Mouse (Mus musculus): ENCODE results near the gene E2f2. TPM values are rescaled to one million over a fixed set of nuclear protein-coding genes. Genes with fewer than 3 reads are reported as not detected.

Gene E2f2
- polyA plus RNA-seq, 1 experiment from 2014 or later, result 1.3 TPM

DNA sequence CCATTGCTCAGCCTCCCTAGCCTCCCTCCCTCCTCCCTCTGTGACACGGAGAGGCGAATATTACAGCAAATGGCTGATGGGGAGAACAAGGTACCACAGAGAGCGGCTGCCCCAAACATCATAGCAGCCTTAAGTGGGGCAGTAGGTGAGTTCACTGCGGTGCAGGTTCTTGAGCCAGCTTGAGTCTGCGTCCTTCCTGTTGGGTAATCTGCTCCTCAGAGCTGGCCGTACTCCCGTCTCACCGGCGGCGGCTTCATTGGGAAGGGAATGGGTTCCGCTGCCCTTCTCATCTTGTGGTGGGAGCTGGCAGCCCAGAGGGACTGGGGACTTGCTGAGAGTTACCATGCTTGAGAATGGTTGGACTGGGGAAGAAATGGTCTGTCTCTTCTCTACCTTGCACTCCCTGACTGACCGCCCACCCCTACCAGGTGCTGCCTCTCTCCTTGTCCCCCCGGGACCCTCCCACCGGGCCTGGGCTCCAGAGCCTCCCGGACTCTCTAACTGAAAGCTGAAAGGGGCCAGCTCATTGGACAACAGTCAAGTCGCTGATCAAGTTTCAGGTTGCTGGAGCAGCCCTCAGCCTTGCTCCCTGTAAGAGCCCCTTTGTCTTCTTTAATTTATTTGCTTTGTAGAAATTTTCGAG lies 48.1 kb downstream of the E2f2 start:
- 9% methylated on average over 17 of the region's 17 CpGs for WGBS
- DNase-seq (ENCODE audit: low spot score) (no peak), ATAC-seq (ENCODE audit: low FRiP score) (no peak)
- no peaks in the 10 kb centered on the region for H3K9me3 ChIP-seq (ENCODE audit: control insufficient read depth, low read length)
- no peak overlapping the region for H3K9ac ChIP-seq
- no peaks in the 10 kb centered on the region for H3K36me3 ChIP-seq (replicated peaks; ENCODE audit: control insufficient read depth, insufficient read depth)
- H3K27me3 ChIP-seq (ENCODE audit: control insufficient read depth, insufficient read depth, low read length), result no peaks in the 10 kb centered on the region; the same call in 1 of the 2 replicates
- no peak overlapping the region for H3K4me3 ChIP-seq (replicated peaks; ENCODE audit: low read length)
- H3K4me2 ChIP-seq (replicated peaks), result no peak overlapping the region
- H3K4me1 ChIP-seq (replicated peaks; ENCODE audit: control insufficient read depth, insufficient read depth, low read length), result peaks cover 31% of the 10 kb centered on the region
- no peak overlapping the region for H3K27ac ChIP-seq

DNA sequence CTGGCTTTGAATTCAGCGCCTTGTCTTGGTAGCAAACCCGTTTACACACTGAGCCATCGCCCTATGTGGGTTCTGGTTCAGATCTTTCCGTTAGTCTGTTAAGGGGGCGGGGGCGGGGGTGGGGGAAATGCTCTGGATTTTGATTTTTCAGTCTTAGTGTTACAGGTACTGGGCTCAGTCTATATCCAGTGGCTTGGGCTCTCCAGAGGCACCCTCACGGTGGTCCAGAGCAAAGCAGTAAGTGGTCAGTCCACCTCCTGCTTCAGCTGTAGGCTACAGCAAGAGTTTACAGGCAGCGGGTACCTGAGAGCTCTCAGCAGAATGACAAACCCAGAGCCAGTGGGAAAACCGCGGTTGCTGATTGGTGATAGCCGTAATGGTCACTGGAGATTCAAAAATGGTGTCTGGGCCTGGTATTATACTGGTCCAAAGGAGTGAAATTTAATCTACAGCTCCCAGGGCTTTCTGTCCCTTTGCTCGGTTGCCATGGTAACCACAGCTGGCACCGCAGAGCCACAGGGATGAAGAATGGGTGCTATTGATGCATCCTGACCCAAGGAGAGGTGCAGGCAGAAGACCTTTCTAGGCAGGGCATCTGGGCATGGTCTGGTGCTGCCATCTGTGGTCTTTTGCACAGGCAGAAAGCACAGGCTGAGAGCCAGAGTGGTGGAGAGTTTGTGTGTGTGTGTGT lies 51.5 kb downstream of the E2f2 start:
- WGBS, result 51% methylated on average over 13 of the region's 13 CpGs
- H3K4me1 ChIP-seq (replicated peaks; ENCODE audit: control insufficient read depth, insufficient read depth, low read length), result peaks cover 22% of the 10 kb centered on the region
- DNase-seq (ENCODE audit: low spot score), result peak; percentile 63
- H3K4me3 ChIP-seq (replicated peaks; ENCODE audit: low read length), result no peak overlapping the region
- H3K9me3 ChIP-seq (ENCODE audit: control insufficient read depth, low read length), result no peaks in the 10 kb centered on the region
- H3K27ac ChIP-seq, result peak overlapping the region; percentile 74
- H3K9ac ChIP-seq, result no peak overlapping the region
- no peak overlapping the region for H3K4me2 ChIP-seq (replicated peaks)
- ATAC-seq (ENCODE audit: low FRiP score), result peak; percentile 74; the same call in 1 of the 2 replicates
- no peaks in the 10 kb centered on the region for H3K36me3 ChIP-seq (replicated peaks; ENCODE audit: control insufficient read depth, insufficient read depth)
- no peaks in the 10 kb centered on the region; the same call in 1 of the 2 replicates for H3K27me3 ChIP-seq (ENCODE audit: control insufficient read depth, insufficient read depth, low read length)

DNA sequence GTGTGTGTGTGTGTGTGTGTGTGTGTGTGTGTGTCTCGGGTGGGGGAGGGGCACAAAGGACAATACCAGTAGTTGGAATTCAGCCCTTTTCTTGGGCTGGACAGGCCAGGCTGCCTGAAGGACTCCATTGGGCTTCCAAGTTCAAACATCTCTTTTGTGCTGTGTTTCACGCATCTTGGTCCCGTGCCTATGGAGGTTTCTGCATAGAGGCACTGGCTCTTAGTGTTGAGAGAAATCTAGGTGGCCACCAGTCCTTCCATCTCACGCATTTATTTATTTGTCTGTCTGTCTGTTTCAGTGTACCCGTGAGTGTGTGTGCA lies 52.0 kb downstream of the E2f2 start:
- DNase-seq (ENCODE audit: low spot score), result no peak
- no peaks in the 10 kb centered on the region for H3K9me3 ChIP-seq (ENCODE audit: control insufficient read depth, low read length)
- ATAC-seq (ENCODE audit: low FRiP score), result no peak
- no peak overlapping the region for H3K4me3 ChIP-seq (replicated peaks; ENCODE audit: low read length)
- no peak overlapping the region for H3K4me2 ChIP-seq (replicated peaks)
- no peak overlapping the region for H3K9ac ChIP-seq
- H3K4me1 ChIP-seq (replicated peaks; ENCODE audit: control insufficient read depth, insufficient read depth, low read length), result peaks cover 17% of the 10 kb centered on the region
- no peaks in the 10 kb centered on the region for H3K36me3 ChIP-seq (replicated peaks; ENCODE audit: control insufficient read depth, insufficient read depth)
- WGBS, result 29% methylated on average over 5 of the region's 5 CpGs
- no peaks in the 10 kb centered on the region; the same call in 1 of the 2 replicates for H3K27me3 ChIP-seq (ENCODE audit: control insufficient read depth, insufficient read depth, low read length)
- peak overlapping the region; percentile 74 for H3K27ac ChIP-seq

DNA sequence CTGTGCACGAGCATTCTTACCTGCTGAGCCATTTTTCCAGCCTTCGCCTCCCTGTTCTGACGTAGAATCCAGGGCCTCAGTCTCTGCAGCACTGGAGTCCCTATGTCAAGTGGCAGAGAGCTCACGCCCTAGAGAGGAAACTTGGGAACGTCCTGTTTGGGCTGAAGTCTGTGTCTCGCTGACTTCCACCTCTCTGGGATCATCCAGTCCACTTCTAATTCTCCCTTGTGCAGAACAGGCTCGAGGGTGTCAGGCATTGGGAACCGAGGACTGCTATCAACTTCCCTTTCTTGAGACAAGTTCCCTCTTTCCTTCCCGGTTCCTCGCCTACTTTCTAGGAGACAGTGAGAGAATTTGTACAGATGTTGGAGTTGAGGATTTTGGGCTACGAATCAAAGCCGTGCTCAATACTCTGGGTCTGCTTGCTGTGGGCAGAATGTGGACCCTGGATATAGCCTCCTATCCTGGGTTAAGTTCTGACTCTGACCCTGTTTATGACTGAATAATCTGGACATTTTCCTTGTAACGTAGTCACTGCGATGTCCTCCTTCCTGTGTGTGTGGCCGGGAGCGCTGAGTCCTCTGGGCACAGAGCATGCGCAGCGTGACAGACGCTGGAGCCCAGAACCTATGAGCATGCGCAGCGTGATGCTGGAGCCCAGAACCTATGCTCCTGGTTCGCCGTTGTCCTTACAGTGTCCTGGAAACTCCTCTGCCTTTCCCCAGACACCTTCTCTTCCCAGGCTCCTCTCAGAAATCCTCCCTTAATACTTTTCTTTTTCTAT lies 52.7 kb downstream of the E2f2 start:
- Histone ChIP-seq H3K9me3 (ENCODE audit: control insufficient read depth, low read length) (no peaks in the 10 kb centered on the region), H3K27me3 (ENCODE audit: control insufficient read depth, insufficient read depth, low read length) (no peaks in the 10 kb centered on the region; the same call in 1 of the 2 replicates), H3K4me3 (replicated peaks; ENCODE audit: low read length) (no peak overlapping the region), H3K36me3 (replicated peaks; ENCODE audit: control insufficient read depth, insufficient read depth) (no peaks in the 10 kb centered on the region), H3K27ac (peak overlapping the region; percentile 74), H3K4me2 (replicated peaks) (no peak overlapping the region), H3K4me1 (replicated peaks; ENCODE audit: control insufficient read depth, insufficient read depth, low read length) (peaks cover 17% of the 10 kb centered on the region), H3K9ac (no peak overlapping the region)
- 85% methylated on average over 23 of the region's 23 CpGs for WGBS
- ATAC-seq (ENCODE audit: low FRiP score), result no peak
- DNase-seq (ENCODE audit: low spot score), result no peak

DNA sequence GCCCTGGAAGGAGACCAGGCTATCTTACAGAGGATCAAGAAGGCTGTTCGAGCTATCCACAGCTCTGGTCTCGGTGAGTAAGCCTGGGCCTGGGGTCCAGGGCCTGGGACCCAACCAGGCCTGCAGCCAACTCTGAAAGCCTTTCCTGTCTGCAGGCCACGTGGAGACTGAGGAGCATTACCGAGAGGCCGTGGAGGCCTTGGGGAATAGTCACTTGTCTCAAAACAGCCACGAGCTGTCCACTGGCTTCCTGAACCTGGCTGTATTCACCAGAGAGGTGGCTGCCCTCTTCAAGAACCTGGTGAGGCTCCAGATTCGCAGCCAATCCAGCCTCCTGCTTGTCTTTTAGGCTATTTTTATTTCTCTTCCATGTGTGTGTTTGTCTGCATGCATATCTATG lies 55.2 kb downstream of the E2f2 start:
- no peaks in the 10 kb centered on the region for H3K36me3 ChIP-seq (replicated peaks; ENCODE audit: control insufficient read depth, insufficient read depth)

DNA sequence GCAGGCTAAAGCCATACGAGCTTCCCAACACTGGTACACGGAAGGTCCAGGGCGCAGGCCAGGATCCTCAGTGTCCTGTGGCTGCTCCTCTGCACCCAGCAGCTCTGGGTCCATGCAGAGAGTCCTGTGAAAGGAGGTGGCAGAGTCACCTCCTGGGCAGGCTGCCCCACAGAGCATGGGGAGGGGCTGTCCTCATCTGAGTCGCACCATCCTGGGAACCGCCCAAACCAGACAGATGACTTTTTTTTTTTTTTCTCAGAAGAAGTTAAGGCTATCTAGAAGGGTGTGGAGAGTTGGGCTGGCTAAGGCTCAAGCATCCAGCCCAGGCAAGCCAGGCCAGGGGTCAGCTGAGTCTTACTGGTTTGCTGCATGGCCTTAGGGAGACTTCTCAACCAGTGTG lies 56.4 kb downstream of the E2f2 start:
- peaks cover 11% of the 10 kb centered on the region for H3K4me1 ChIP-seq (replicated peaks; ENCODE audit: control insufficient read depth, insufficient read depth, low read length)
- ATAC-seq (ENCODE audit: low FRiP score) (no peak), DNase-seq (ENCODE audit: low spot score) (no peak)
- no peaks in the 10 kb centered on the region for H3K36me3 ChIP-seq (replicated peaks; ENCODE audit: control insufficient read depth, insufficient read depth)
- no peak overlapping the region for H3K9ac ChIP-seq
- no peak overlapping the region for H3K4me3 ChIP-seq (replicated peaks; ENCODE audit: low read length)
- no peak overlapping the region for H3K27ac ChIP-seq
- WGBS, result 77% methylated on average over 5 of the region's 5 CpGs
- no peaks in the 10 kb centered on the region for H3K27me3 ChIP-seq (ENCODE audit: control insufficient read depth, insufficient read depth, low read length)
- no peaks in the 10 kb centered on the region for H3K9me3 ChIP-seq (ENCODE audit: control insufficient read depth, low read length)
- no peak overlapping the region for H3K4me2 ChIP-seq (replicated peaks)

More for the DNA sequence above, 55.2 kb downstream of the E2f2 start:
- ATAC-seq (ENCODE audit: low FRiP score), result no peak
- H3K9ac ChIP-seq, result no peak overlapping the region
- no peaks in the 10 kb centered on the region for H3K9me3 ChIP-seq (ENCODE audit: control insufficient read depth, low read length)
- H3K4me3 ChIP-seq (replicated peaks; ENCODE audit: low read length), result no peak overlapping the region
- no peak overlapping the region for H3K27ac ChIP-seq
- no peaks in the 10 kb centered on the region for H3K27me3 ChIP-seq (ENCODE audit: control insufficient read depth, insufficient read depth, low read length)
- 77% methylated on average over 7 of the region's 7 CpGs for WGBS
- H3K4me1 ChIP-seq (replicated peaks; ENCODE audit: control insufficient read depth, insufficient read depth, low read length), result peaks cover 17% of the 10 kb centered on the region
- no peak for DNase-seq (ENCODE audit: low spot score)
- H3K4me2 ChIP-seq (replicated peaks), result no peak overlapping the region

DNA sequence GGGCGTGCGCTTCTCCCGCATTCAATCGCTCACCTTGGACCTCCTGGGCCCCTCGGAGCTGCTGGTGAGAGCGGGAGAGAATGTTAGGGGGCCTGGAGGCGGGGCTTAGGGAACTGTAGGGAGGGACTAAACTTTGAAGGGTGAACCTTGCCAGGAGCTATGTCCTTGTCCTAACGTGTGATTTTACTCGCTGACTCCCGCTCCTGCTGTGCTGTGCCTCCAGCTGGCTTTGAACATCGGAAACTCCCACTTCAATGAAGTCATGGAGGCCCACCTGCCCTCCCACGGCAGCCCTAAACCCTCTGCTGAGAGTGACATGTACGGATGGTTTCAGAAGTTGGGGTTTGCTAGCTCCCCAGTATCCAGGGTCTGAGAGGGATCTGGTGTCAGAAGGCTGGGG lies 66.5 kb downstream of the E2f2 start:
- WGBS, result 25% methylated on average over 13 of the region's 13 CpGs
- Histone ChIP-seq H3K27me3 (ENCODE audit: control insufficient read depth, insufficient read depth, low read length) (peaks cover 13% of the 10 kb centered on the region), H3K4me2 (replicated peaks) (no peak overlapping the region), H3K9ac (no peak overlapping the region), H3K36me3 (replicated peaks; ENCODE audit: control insufficient read depth, insufficient read depth) (no peaks in the 10 kb centered on the region), H3K4me1 (replicated peaks; ENCODE audit: control insufficient read depth, insufficient read depth, low read length) (no peaks in the 10 kb centered on the region), H3K27ac (no peak overlapping the region), H3K4me3 (replicated peaks; ENCODE audit: low read length) (no peak overlapping the region), H3K9me3 (ENCODE audit: control insufficient read depth, low read length) (no peaks in the 10 kb centered on the region)
- no peak for ATAC-seq (ENCODE audit: low FRiP score)
- no peak for DNase-seq (ENCODE audit: low spot score)

DNA sequence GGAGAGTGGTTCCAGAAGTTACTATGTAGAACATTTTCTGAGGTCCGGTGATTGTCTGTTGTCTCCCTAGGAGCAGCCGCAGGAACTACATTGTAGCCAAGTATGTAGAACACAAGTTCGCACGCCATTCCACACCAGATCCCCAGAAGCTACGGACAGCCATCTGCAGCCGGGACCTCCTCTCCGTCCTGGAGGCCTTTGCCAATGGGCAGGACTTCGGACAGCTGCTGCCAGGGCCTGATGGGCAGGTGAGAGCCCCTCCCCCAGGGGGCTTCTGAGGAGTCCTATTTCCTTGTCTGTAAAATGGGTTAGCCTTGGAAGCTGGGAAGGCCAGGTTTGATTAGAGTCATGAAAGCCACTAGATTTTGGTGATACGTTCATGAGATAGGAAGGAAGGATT lies 66.9 kb downstream of the E2f2 start:
- no peak for ATAC-seq (ENCODE audit: low FRiP score)
- no peak for DNase-seq (ENCODE audit: low spot score)
- Histone ChIP-seq H3K27me3 (ENCODE audit: control insufficient read depth, insufficient read depth, low read length) (peaks cover 13% of the 10 kb centered on the region), H3K9me3 (ENCODE audit: control insufficient read depth, low read length) (no peaks in the 10 kb centered on the region), H3K4me1 (replicated peaks; ENCODE audit: control insufficient read depth, insufficient read depth, low read length) (no peaks in the 10 kb centered on the region), H3K9ac (no peak overlapping the region), H3K4me2 (replicated peaks) (no peak overlapping the region), H3K27ac (no peak overlapping the region), H3K36me3 (replicated peaks; ENCODE audit: control insufficient read depth, insufficient read depth) (no peaks in the 10 kb centered on the region), H3K4me3 (replicated peaks; ENCODE audit: low read length) (no peak overlapping the region)
- 73% methylated on average over 9 of the region's 9 CpGs for WGBS

DNA sequence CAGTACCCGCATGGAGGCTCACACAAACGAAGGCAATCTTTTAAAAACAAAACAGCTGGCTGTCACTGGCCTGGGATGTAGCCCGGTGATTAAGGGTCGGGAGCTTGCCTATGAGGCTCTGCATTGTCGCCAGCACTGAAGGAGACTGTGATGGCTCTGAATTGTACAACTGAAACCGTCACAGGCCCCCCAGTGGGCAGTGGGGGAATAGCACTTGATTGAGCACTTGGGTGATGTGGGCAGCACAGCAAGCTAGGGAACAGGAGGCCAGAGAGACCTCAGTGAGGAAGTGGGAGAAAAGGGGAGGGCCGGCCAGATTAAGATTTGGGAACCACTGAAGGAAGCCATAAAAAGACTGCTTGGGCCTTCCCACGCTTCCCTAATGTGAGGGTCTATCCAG lies 67.4 kb downstream of the E2f2 start:
- WGBS, result 29% methylated on average over 8 of the region's 8 CpGs
- ATAC-seq (ENCODE audit: low FRiP score) (no peak; the same call in 1 of the 2 replicates), DNase-seq (ENCODE audit: low spot score) (peak; percentile 69)
- Histone ChIP-seq H3K4me2 (replicated peaks) (no peak overlapping the region), H3K27ac (no peak overlapping the region), H3K4me3 (replicated peaks; ENCODE audit: low read length) (no peak overlapping the region), H3K4me1 (replicated peaks; ENCODE audit: control insufficient read depth, insufficient read depth, low read length) (no peaks in the 10 kb centered on the region), H3K27me3 (ENCODE audit: control insufficient read depth, insufficient read depth, low read length) (peaks cover 15% of the 10 kb centered on the region), H3K36me3 (replicated peaks; ENCODE audit: control insufficient read depth, insufficient read depth) (no peaks in the 10 kb centered on the region), H3K9ac (no peak overlapping the region), H3K9me3 (ENCODE audit: control insufficient read depth, low read length) (no peaks in the 10 kb centered on the region)

All from hindbrain, embryonic 14.5 days (tissue).